Mouse (Mus musculus) limb, embryonic 14.5 days (tissue): ENCODE measurements around the gene Pip4k2b. TPM values are rescaled to one million over a fixed set of nuclear protein-coding genes. Genes with fewer than 3 reads are reported as not detected.
A peak's percentile ranks its signal among the peaks of the same experiment; 100 is the strongest.

Experiments used
- ATAC-seq: fragments of 200-750 bp; cut with Nextera tagmentation; 2 replicates; pipeline ENCODE4 v1.8.0; 2017; ENCODE audit warnings: low read depth, moderate number of reproducible peaks, moderate TSS enrichment; ENCODE audit not compliant: low FRiP score
- DNase-seq: peaks from one replicate; pipeline ENCODE4 v3.0.0-alpha.2; 2015; ENCODE audit warnings: low spot score
- H3K27ac ChIP-seq: fragments of 300-500 bp; sonication (generic); replicated peaks from 2 replicates; pipeline ENCODE4 v1.5.1; 2014; ENCODE audit warnings: low read depth, mild to moderate bottlenecking, low read length, moderate library complexity, mixed read lengths
- H3K27me3 ChIP-seq: fragments of 300-500 bp; sonication (generic); 2 replicates; pipeline ENCODE4 v1.6.1; 2014; ENCODE audit warnings: low read length, mixed read lengths; ENCODE audit not compliant: control insufficient read depth, insufficient read depth
- H3K36me3 ChIP-seq: fragments of 300-500 bp; sonication (generic); 2 replicates; pipeline ENCODE4 v1.6.1; 2014; ENCODE audit warnings: mild to moderate bottlenecking, low read length, moderate library complexity, mixed read lengths; ENCODE audit not compliant: control insufficient read depth, insufficient read depth
- H3K4me1 ChIP-seq: fragments of 300-500 bp; sonication (generic); 2 replicates; pipeline ENCODE4 v1.6.1; 2014; ENCODE audit warnings: antibody characterized with exemption, low read length, mixed read lengths; ENCODE audit not compliant: control insufficient read depth, insufficient read depth
- H3K4me2 ChIP-seq: fragments of 300-500 bp; sonication (generic); replicated peaks from 2 replicates; pipeline ENCODE4 v1.6.1; 2014; ENCODE audit warnings: low read depth, mild to moderate bottlenecking, low read length, moderate library complexity; ENCODE audit not compliant: severe bottlenecking
- H3K4me3 ChIP-seq: fragments of 300-500 bp; sonication (generic); replicated peaks from 2 replicates; pipeline ENCODE4 v1.5.1; 2014; ENCODE audit warnings: low read length
- H3K9ac ChIP-seq: fragments of 300-500 bp; sonication (generic); 2 replicates; pipeline ENCODE4 v1.6.1; 2014; ENCODE audit warnings: mild to moderate bottlenecking, low read depth, low read length, moderate library complexity; ENCODE audit not compliant: severe bottlenecking
- H3K9me3 ChIP-seq: fragments of 300-500 bp; sonication (generic); 2 replicates; pipeline ENCODE4 v1.6.1; 2016; ENCODE audit warnings: low read length; ENCODE audit not compliant: control insufficient read depth
- POLR2A ChIP-seq: fragments of 200-500 bp; IDR thresholded peaks from 2 replicates; pipeline ENCODE4 v1.8.0; 2012; ENCODE audit warnings: inconsistent platforms, mild to moderate bottlenecking, moderate library complexity, borderline replicate concordance; ENCODE audit not compliant: insufficient read depth, insufficient read length; ENCODE audit errors: extremely low read depth
- WGBS: fragments of 180-500 bp; shearing (Covaris S2); extraction: QIAGEN DNeasy Blood & Tissue Kit; methylation state at CpG from one replicate; pipeline ENCODE4 v1.1.7; 2014; 5-methylcytosine and 5-hydroxymethylcytosine counted together
- polyA plus RNA-seq, 2 experiments: library from polyadenylated mRNA; depleted of rRNA in 1 of 2; stranded (reverse) in 1 of 2; unstranded in 1 of 2; fragments of >200 nt; fragmentation: Nextera tagmentation in 1 of 2; extraction: Ambion mirVana in 1 of 2; gene quantifications; 2 replicates each; pipeline versions ENCODE4 v1.2.1 to v1.2.3; 2012 to 2014

Pip4k2b gene
- polyA plus RNA-seq, 2 experiments = 2.2 to 34.4 TPM

DNA sequence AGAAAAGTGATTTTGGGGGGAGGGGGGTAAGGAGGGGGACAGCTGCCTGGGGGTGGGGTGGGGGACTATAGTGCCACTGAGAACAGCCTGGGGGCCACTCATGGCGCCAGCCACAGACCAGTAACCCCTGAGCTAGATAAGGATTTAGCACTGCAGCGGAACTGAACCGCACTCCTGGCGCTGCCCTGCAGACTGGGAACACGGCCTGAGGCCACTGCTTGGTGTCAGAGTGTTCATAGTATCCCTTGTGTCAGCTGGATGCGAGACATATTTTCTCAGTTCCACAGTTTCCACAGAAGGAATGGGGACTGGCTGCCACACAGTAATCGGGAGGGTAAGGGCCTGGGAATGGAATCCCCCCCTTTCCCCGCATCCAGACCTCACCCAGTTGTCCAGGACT is 28.5 kb downstream of the Pip4k2b start:
- Histone ChIP-seq H3K4me3 (no peak overlapping the region), H3K4me2 (no peak overlapping the region), H3K27ac (no peak overlapping the region), H3K4me1 (no peaks in the 10 kb centered on the region), H3K9me3 (no peaks in the 10 kb centered on the region), H3K36me3 (peaks cover 80% of the 10 kb centered on the region), H3K9ac (no peak overlapping the region), H3K27me3 (no peaks in the 10 kb centered on the region)
- no peak for DNase-seq
- TF ChIP-seq POLR2A = no peak
- 92% methylated on average over 6 of the region's 8 CpGs for WGBS
- no peak for ATAC-seq

DNA sequence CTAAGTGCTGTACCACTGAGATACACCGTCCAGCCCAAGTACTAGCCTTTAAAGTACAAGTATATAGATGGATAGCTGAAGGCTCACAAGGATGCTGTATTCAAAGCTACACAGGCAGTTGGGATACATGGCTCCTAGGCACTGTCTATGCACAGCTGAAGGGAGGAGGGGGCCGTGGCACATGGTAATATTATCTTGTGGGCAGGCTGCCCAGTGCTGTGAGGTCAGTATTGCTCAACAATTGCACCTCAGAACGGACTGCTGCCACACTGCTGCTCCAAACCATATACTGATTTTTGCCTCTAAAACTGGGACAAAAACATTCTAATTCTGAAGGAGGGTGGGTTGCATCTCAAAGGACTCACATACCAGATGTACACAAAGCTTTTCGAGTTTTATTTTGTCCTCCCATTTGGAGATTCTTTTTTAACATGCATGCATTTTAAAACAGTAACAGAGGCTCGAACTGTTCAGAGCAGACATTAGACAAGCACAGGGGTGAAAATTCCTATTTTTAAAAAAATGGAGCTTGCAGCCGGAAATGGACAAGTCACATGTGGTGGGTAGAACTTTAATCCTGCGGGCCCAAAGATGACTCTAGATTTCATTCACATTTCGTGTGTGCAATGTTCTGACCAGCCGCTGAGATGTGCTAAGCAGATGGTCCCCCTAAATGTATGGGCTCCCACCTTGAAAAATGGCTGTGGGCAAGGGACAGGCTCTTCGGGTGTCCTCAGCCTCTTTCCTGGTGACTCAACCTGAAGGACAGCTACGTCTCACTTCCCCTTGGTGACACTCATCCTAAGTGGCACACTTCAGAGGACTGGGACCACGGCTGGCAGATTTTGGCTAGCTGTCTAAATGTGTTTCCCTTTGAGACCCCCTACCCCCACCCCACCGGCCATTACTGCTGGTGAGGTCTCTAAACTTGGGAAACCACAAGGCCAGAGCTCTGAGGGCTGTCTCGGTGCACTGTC is 29.4 kb downstream of the Pip4k2b start:
- ATAC-seq (0 out of 2 replicates have a peak, but pooled peaks have one; percentile 11), DNase-seq (peak; percentile 41)
- Histone ChIP-seq H3K9me3 (no peaks in the 10 kb centered on the region), H3K36me3 (peaks cover 73% of the 10 kb centered on the region), H3K9ac (no peak overlapping the region), H3K27me3 (no peaks in the 10 kb centered on the region), H3K27ac (no peak overlapping the region), H3K4me2 (no peak overlapping the region), H3K4me1 (no peaks in the 10 kb centered on the region), H3K4me3 (no peak overlapping the region)
- TF ChIP-seq POLR2A = no peak
- 89% methylated on average over 14 of the region's 14 CpGs for WGBS

DNA sequence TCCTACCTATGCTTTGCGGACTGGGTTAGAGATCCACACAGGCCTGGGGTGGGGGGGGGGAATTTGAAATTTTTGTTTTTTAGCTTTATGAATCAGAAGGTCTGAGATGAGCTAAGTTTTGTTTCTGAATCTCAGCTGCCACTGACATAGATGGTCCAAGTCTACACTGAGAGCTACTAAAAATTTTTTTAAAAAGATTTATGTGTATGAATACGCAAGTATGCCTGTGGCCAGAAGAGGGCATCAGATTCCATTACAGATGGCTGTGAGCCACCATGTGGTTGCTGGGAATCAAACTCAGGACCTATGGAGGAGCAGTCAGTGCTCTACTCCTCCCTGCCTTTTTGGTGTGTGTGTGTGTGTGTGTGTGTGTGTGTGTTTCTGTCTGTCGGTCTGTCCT is 30.1 kb downstream of the Pip4k2b start:
- TF ChIP-seq POLR2A = no peak
- H3K27me3 ChIP-seq = no peaks in the 10 kb centered on the region
- ATAC-seq (no peak), DNase-seq (no peak)
- 98% methylated on average over 3 of the region's 3 CpGs for WGBS
- no peak overlapping the region for H3K4me3 ChIP-seq
- peaks cover 68% of the 10 kb centered on the region for H3K36me3 ChIP-seq
- no peak overlapping the region for H3K9ac ChIP-seq
- no peak overlapping the region for H3K4me2 ChIP-seq
- H3K4me1 ChIP-seq = no peaks in the 10 kb centered on the region
- no peak overlapping the region for H3K27ac ChIP-seq
- H3K9me3 ChIP-seq = no peaks in the 10 kb centered on the region

DNA sequence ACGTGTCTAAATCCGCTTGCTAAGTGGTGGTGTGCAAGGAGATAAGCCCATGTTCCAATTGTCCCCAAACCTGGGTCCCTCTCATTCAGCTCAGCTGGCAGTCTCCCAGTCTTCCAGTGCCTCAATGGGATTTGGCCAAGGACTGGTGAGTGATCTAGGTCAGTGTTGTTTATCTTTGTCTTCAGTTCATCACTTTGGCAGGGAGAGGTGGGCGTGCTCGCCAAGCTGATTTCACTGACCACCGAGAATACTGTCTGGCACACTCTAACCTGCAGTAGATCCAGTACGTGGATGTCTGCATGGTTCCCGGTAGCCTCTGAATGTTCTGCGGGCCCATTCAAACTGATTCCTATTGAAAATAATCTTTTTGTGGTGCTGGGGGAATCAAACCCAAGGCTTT is 30.6 kb downstream of the Pip4k2b start:
- no peaks in the 10 kb centered on the region for H3K27me3 ChIP-seq
- H3K4me3 ChIP-seq = no peak overlapping the region
- H3K9ac ChIP-seq = no peak overlapping the region
- H3K27ac ChIP-seq = no peak overlapping the region
- TF ChIP-seq POLR2A = no peak
- no peaks in the 10 kb centered on the region for H3K4me1 ChIP-seq
- WGBS = 90% methylated on average over 8 of the region's 8 CpGs
- H3K36me3 ChIP-seq = peaks cover 68% of the 10 kb centered on the region
- no peak overlapping the region for H3K4me2 ChIP-seq
- ATAC-seq = no peak
- no peak for DNase-seq
- no peaks in the 10 kb centered on the region for H3K9me3 ChIP-seq

DNA sequence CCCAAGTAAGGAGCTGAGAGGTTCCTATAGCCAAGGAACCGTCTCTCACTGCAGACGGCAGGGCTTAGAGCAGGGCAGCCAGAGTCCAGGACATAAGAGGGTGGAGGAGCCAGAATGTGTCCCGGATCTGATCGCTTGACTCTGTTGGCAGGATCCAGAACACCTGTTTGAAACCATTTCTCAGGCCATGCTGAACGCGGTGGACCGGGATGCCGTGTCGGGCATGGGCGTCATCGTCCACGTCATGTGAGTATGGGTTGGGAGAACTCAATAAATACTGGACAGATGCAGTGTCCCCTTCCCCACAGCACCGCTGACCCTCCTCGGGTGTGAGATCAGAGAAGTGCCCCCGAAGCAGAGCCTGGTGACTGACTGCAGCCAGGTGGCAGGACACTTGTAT is 32.2 kb downstream of the Pip4k2b start:
- 89% methylated on average over 15 of the region's 15 CpGs for WGBS
- no peak for TF ChIP-seq POLR2A

More for the DNA sequence above, 32.2 kb downstream of the Pip4k2b start:
- H3K4me3 ChIP-seq = no peak overlapping the region
- H3K36me3 ChIP-seq = peaks cover 65% of the 10 kb centered on the region
- H3K9ac ChIP-seq = no peak overlapping the region
- H3K9me3 ChIP-seq = no peaks in the 10 kb centered on the region
- no peaks in the 10 kb centered on the region for H3K4me1 ChIP-seq
- no peaks in the 10 kb centered on the region for H3K27me3 ChIP-seq
- no peak overlapping the region for H3K27ac ChIP-seq
- ATAC-seq (no peak), DNase-seq (no peak)
- H3K4me2 ChIP-seq = no peak overlapping the region
